Mouse (Mus musculus) small intestine, adult 2 months (tissue): ENCODE data around the gene Ptprs. TPM values are rescaled to one million over a fixed set of nuclear protein-coding genes. Genes with fewer than 3 reads are reported as not detected.

Experiments
- H3K27ac ChIP-seq: fragments of 200-500 bp; 2 replicates; pipeline ENCODE4 v1.5.1; 2012; ENCODE audit warnings: low read depth, low read length, control low read depth, inconsistent platforms; ENCODE audit not compliant: insufficient read depth
- H3K27me3 ChIP-seq: fragments of 200-500 bp; 2 replicates; pipeline ENCODE4 v1.6.1; 2012; ENCODE audit warnings: mild to moderate bottlenecking, moderate library complexity, low read length, inconsistent platforms; ENCODE audit not compliant: control insufficient read depth, insufficient read depth
- H3K36me3 ChIP-seq: fragments of 200-500 bp; 2 replicates; pipeline ENCODE4 v1.6.1; 2012; ENCODE audit warnings: mild to moderate bottlenecking, low read length, control low read depth, inconsistent platforms; ENCODE audit not compliant: control insufficient read depth, insufficient read depth
- H3K4me1 ChIP-seq: fragments of 200-500 bp; 2 replicates; pipeline ENCODE4 v1.6.1; 2012; ENCODE audit warnings: low read length, inconsistent platforms, mixed read lengths; ENCODE audit not compliant: control insufficient read depth, insufficient read depth, insufficient read length
- H3K4me3 ChIP-seq: fragments of 200-500 bp; 2 replicates; pipeline ENCODE4 v1.5.1; 2012; ENCODE audit warnings: low read depth, mild to moderate bottlenecking, control low read depth, inconsistent platforms, low read length, moderate library complexity
- CTCF ChIP-seq: fragments of 200-500 bp; IDR thresholded peaks from 2 replicates; pipeline ENCODE4 v1.5.1; 2012; ENCODE audit warnings: low read depth, mild to moderate bottlenecking, control low read depth, inconsistent platforms, low read length, moderate library complexity, mixed read lengths; ENCODE audit not compliant: insufficient replicate concordance, insufficient read length; ENCODE audit errors: extremely low read depth
- POLR2A ChIP-seq: fragments of 200-500 bp; IDR thresholded peaks from 2 replicates; pipeline ENCODE4 v1.6.1; 2012; ENCODE audit warnings: low read depth, mild to moderate bottlenecking, control low read depth, inconsistent platforms, low read length, moderate library complexity
- WGBS: fragments of 180-500 bp; shearing (Covaris S2); methylation state at CpG from one replicate; pipeline ENCODE4 v1.1.7; 2018; 5-methylcytosine and 5-hydroxymethylcytosine counted together
- polyA plus RNA-seq: library from polyadenylated mRNA; depleted of rRNA; stranded (reverse); fragments of >200 nt; gene quantifications from 2 replicates; pipeline ENCODE4 v1.2.3, GENCODE M21; 2012; rRNA removed

Gene Ptprs
- polyA plus RNA-seq, 1 experiment, result 54.1 TPM

DNA sequence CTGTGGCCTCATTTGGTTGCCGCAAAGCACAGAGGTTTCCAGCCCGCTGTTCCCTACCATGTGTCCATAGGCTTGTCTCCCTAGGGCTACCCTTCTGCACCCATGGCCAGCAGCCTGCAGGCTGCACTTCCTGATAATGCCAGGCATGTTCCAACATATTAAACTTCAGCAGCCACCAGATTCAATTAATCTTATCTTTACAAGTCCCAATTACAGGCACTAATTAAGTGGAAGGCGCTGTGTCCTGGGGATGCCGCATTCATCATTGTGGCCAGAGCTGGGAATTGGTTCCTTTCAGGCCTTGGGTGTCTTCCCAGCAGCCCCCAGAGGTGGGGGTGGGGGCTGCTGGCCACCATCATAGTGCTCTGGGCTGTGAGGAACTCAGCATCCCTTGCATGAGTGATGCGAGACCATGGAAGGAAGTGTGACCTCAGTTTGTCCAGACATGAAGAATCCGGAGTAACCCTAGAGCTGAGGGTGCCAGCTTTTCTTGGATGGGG lies 107.9 kb downstream of the Ptprs start:
- WGBS, result 82% methylated on average over 6 of the region's 6 CpGs
- TF ChIP-seq CTCF (no peak), POLR2A (no peak)
- no peak overlapping the region for H3K4me3 ChIP-seq
- H3K36me3 ChIP-seq, result peaks cover 10% of the 10 kb centered on the region
- H3K4me1 ChIP-seq, result peaks cover 3% of the 10 kb centered on the region
- no peak overlapping the region for H3K27ac ChIP-seq
- H3K27me3 ChIP-seq, result no peaks in the 10 kb centered on the region

DNA sequence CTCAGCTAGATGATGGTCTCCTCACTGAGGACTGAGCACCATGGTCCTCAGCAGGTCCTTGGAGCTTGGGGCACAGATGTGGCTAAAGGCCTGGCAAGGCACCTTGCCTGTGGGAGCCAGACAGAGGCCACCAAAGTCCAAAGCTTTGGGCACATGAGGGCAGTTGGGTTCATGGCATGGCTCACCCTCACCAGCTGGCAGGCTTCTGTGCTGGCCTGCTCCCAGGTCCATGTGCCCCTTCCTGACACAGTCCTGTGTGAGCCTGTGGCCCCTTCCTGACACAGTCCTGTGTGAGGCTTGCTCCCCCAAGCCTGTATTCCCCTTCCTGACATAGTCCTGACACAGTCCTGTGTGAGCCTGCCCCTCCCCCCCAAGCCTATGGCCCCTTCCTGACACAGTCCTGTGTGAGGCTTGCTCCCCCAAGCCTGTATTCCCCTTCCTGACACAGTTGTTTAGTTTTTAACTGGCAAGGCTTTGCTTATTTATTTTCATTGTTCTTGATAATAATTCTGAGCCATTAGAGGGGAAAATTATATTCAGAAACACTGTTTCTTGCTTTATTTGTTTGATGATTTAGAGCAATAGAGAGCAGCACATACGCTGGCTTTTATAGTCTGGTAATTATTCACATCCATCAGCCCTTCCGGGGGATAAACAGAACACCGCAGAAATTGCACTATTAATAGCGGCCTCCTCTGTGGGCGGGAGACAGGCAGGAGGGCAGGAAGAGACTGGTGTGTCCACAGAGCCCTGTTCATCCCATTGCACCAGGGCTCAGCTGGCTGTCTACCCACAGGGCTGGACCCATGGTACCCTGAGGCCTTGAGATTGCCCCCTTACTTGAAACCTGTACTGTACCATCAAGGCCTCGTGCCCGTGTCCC lies 110.3 kb downstream of the Ptprs start:
- WGBS, result 72% methylated on average over 7 of the region's 7 CpGs
- no peak for TF ChIP-seq POLR2A
- TF ChIP-seq CTCF, result no peak
- H3K36me3 ChIP-seq, result peaks cover 13% of the 10 kb centered on the region; the same call in 1 of the 2 replicates
- no peaks in the 10 kb centered on the region for H3K27me3 ChIP-seq
- H3K27ac ChIP-seq, result 0 out of 2 replicates have a peak overlapping the region, but pooled peaks have one; percentile 4
- H3K4me3 ChIP-seq, result no peak overlapping the region
- H3K4me1 ChIP-seq, result peaks cover 3% of the 10 kb centered on the region

Other genes starting within 250 kb of the Ptprs start
- gene Fem1a, start 219.7 kb downstream of the Ptprs start, polyA plus RNA-seq, result 21.3 and 22.9 TPM in 2 replicates
- 39.7 and 96.6 TPM in 2 replicates for gene Ticam1, start 199.7 kb downstream of the Ptprs start, polyA plus RNA-seq
- 137 and 299 TPM in 2 replicates for gene Plin3, start 183.6 kb downstream of the Ptprs start, polyA plus RNA-seq
- not detected in 2 replicates for gene Arrdc5, start 176.2 kb downstream of the Ptprs start, polyA plus RNA-seq
- gene Uhrf1, start 173.2 kb downstream of the Ptprs start, polyA plus RNA-seq, result 7.6 and 16.3 TPM in 2 replicates
- gene Kdm4b, start 150.4 kb downstream of the Ptprs start, polyA plus RNA-seq, result 20.5 and 38.3 TPM in 2 replicates
- not detected in 2 replicates for gene Znrf4, start 35.9 kb upstream of the Ptprs start, polyA plus RNA-seq
- gene Gm20219, start 77.9 kb upstream of the Ptprs start, polyA plus RNA-seq, result 2.7 TPM in 2 replicates
- gene Safb2, start 108.1 kb upstream of the Ptprs start, polyA plus RNA-seq, result 69.2 and 110 TPM in 2 replicates
- 47.8 and 95.7 TPM in 2 replicates for gene Safb, start 108.3 kb upstream of the Ptprs start, polyA plus RNA-seq
- 136 and 142 TPM in 2 replicates for gene 2410015M20Rik, start 133.3 kb upstream of the Ptprs start, polyA plus RNA-seq
- gene Rpl36, start 136.9 kb upstream of the Ptprs start, polyA plus RNA-seq, result 1,882 and 2,245 TPM in 2 replicates
- 31.1 and 55.7 TPM in 2 replicates for gene Lonp1, start 150.4 kb upstream of the Ptprs start, polyA plus RNA-seq
- 0.09 and 0.25 TPM in 2 replicates for gene Catsperd, start 151.7 kb upstream of the Ptprs start, polyA plus RNA-seq
- gene Ranbp3, start 196.8 kb upstream of the Ptprs start, polyA plus RNA-seq, result 37.2 and 65.1 TPM in 2 replicates
- 662 and 1,009 TPM in 2 replicates for gene Ndufa11, start 241.3 kb upstream of the Ptprs start, polyA plus RNA-seq
- 13.2 and 18.0 TPM in 2 replicates for gene Vmac, start 241.5 kb upstream of the Ptprs start, polyA plus RNA-seq